Mouse (Mus musculus) gastrocnemius, postnatal 4 days (tissue): Measurements from ENCODE around the gene Gripap1. TPM values are rescaled to one million over a fixed set of nuclear protein-coding genes. Genes with fewer than 3 reads are reported as not detected.
"Not testable (repeated sequence)": the region's sequence is repeated elsewhere in the genome, so short reads cannot be mapped to it uniquely, and the experiment has no call there.

Experiments used
- DNase-seq, 2 experiments: peaks; one replicate each; pipeline ENCODE4 v3.0.0; 2021 to 2022; ENCODE audit warnings: low spot score in 2 of 2, mixed read lengths in 2 of 2
- total RNA-seq, 2 experiments: library from RNA; stranded (reverse); gene quantifications; 2 replicates each; pipeline ENCODE4 v1.2.3; 2021

Gene Gripap1
- total RNA-seq, 2 experiments from 2014 or later, result 24.7 to 34.9 TPM

- no peak for DNase-seq
These were observed 10.9 kb upstream of the Gripap1 start for GRCm38 (mm10) chrX:7778450-7779244.

- DNase-seq, result no peak
These were observed 10.3 kb upstream of the Gripap1 start for GRCm38 (mm10) chrX:7779294-7779693.

- DNase-seq, result no peak
These were observed 6.9 kb upstream of the Gripap1 start for GRCm38 (mm10) chrX:7782603-7783092.

- no peak for DNase-seq
These were observed 744 bp downstream of the Gripap1 start for GRCm38 (mm10) chrX:7790309-7790708.

- no peak for DNase-seq
These were observed 3.8 kb downstream of the Gripap1 start for GRCm38 (mm10) chrX:7793361-7793760.

GRCm38 (mm10) chrX:7795016-7795415 is 5.5 kb downstream of the Gripap1 start:
- DNase-seq, result peak in 1 of 2 experiments; percentile 23

GRCm38 (mm10) chrX:7797327-7797726 is 7.8 kb downstream of the Gripap1 start:
- DNase-seq, result no peak

- DNase-seq, result not testable (repeated sequence)
These were observed 12.6 kb downstream of the Gripap1 start for GRCm38 (mm10) chrX:7802157-7802556.

GRCm38 (mm10) chrX:7815016-7815415 is 25.5 kb downstream of the Gripap1 start:
- peak in 1 of 2 experiments; percentile 12 for DNase-seq

- DNase-seq, result peak in 1 of 2 experiments; percentile 19
These were observed 32.6 kb downstream of the Gripap1 start, which contains the start of gene Kcnd1 for GRCm38 (mm10) chrX:7821865-7822779. Kcnd1 (plus strand) TSS chrX:7822289.

GRCm38 (mm10) chrX:7837146-7837545 is 47.6 kb downstream of the Gripap1 start:
- DNase-seq, result no peak

GRCm38 (mm10) chrX:7840842-7841162 is 51.2 kb downstream of the Gripap1 start:
- DNase-seq, result no peak

GRCm38 (mm10) chrX:7841163-7842162 is 51.9 kb downstream of the Gripap1 start, which contains the start of gene Otud5:
Otud5 (plus strand) TSS chrX:7841364.
- peak; percentile 80 to 90 for DNase-seq

- DNase-seq, result no peak
These were observed 52.8 kb downstream of the Gripap1 start for GRCm38 (mm10) chrX:7842318-7842717.

- DNase-seq, result no peak
These were observed 58.3 kb downstream of the Gripap1 start for GRCm38 (mm10) chrX:7847845-7848244.

GRCm38 (mm10) chrX:7854578-7854977 is 65.0 kb downstream of the Gripap1 start:
- peak in 1 of 2 experiments; percentile 9 for DNase-seq

- no peak for DNase-seq
These were observed 69.7 kb downstream of the Gripap1 start for GRCm38 (mm10) chrX:7859191-7859753.

- no peak for DNase-seq
These were observed 73.6 kb downstream of the Gripap1 start for GRCm38 (mm10) chrX:7863181-7863580.

GRCm38 (mm10) chrX:7864551-7864950 is 75.0 kb downstream of the Gripap1 start:
- DNase-seq, result no peak

GRCm38 (mm10) chrX:7865343-7865742 is 75.8 kb downstream of the Gripap1 start:
- no peak for DNase-seq
